Mouse (Mus musculus) forebrain, embryonic 10.5 days (tissue): ENCODE measurements around the gene Txndc2. TPM values are rescaled to one million over a fixed set of nuclear protein-coding genes. Genes with fewer than 3 reads are reported as not detected.

ENCODE experiments used
- DNase-seq: peaks from one replicate; pipeline ENCODE4 v3.0.0-alpha.2; 2017; ENCODE audit warnings: low spot score; ENCODE audit errors: extremely low spot score
- H3K27ac ChIP-seq: fragments of 300-500 bp; sonication (generic); 2 replicates; pipeline ENCODE4 v1.5.1; 2016; ENCODE audit warnings: mild to moderate bottlenecking
- H3K27me3 ChIP-seq: fragments of 300-500 bp; sonication (generic); 2 replicates; pipeline ENCODE4 v1.6.1; 2016; ENCODE audit warnings: mild to moderate bottlenecking; ENCODE audit not compliant: poor library complexity, severe bottlenecking
- H3K36me3 ChIP-seq: fragments of 300-500 bp; sonication (generic); replicated peaks from 2 replicates; pipeline ENCODE4 v1.6.1; 2016; ENCODE audit warnings: mild to moderate bottlenecking, moderate library complexity
- H3K4me1 ChIP-seq: fragments of 300-500 bp; sonication (generic); 2 replicates; pipeline ENCODE4 v1.6.1; 2016
- H3K4me3 ChIP-seq: fragments of 300-500 bp; sonication (generic); 2 replicates; pipeline ENCODE4 v1.5.1; 2016; ENCODE audit warnings: mild to moderate bottlenecking, moderate library complexity
- H3K9me3 ChIP-seq: fragments of 300-500 bp; sonication (generic); 2 replicates; pipeline ENCODE4 v1.6.1; 2016; ENCODE audit warnings: mild to moderate bottlenecking, moderate library complexity
- WGBS: fragments of 180-500 bp; shearing (Covaris S2); methylation state at CpG from one replicate; pipeline ENCODE4 v1.1.7; 2016; 5-methylcytosine and 5-hydroxymethylcytosine counted together
- polyA plus RNA-seq: library from polyadenylated mRNA; unstranded; fragments of >200 nt; fragmentation: Nextera tagmentation; extraction: Ambion mirVana; gene quantifications from 2 replicates; pipeline ENCODE4 v1.2.1, GENCODE M21; 2016

The Txndc2 gene
- polyA plus RNA-seq, 1 experiment from 2014 or later: not detected

- no peaks in the 10 kb centered on the region for H3K27me3 ChIP-seq
- no peak for DNase-seq
Observed at GRCm38 (mm10) chr17:65669061-65669460, 27.1 kb upstream of the Txndc2 start.

GRCm38 (mm10) chr17:65667792-65668191 lies 25.8 kb upstream of the Txndc2 start:
- no peaks in the 10 kb centered on the region for H3K27me3 ChIP-seq
- H3K27ac ChIP-seq: no peak overlapping the region
- H3K9me3 ChIP-seq: no peaks in the 10 kb centered on the region
- DNase-seq: no peak
- H3K4me1 ChIP-seq: no peaks in the 10 kb centered on the region
- WGBS: 92% methylated on average over 14 of the region's 14 CpGs
- H3K36me3 ChIP-seq: peaks cover 14% of the 10 kb centered on the region
- H3K4me3 ChIP-seq: no peak overlapping the region

More at GRCm38 (mm10) chr17:65669061-65669460, 27.1 kb upstream of the Txndc2 start:
- Histone ChIP-seq H3K36me3 (peaks cover 18% of the 10 kb centered on the region), H3K4me3 (no peak overlapping the region), H3K4me1 (no peaks in the 10 kb centered on the region), H3K9me3 (no peaks in the 10 kb centered on the region), H3K27ac (no peak overlapping the region)
- 90% methylated on average over 4 of the region's 4 CpGs for WGBS

GRCm38 (mm10) chr17:65666388-65667161 lies 24.6 kb upstream of the Txndc2 start:
- H3K4me1 ChIP-seq: no peaks in the 10 kb centered on the region
- no peak overlapping the region for H3K27ac ChIP-seq
- H3K4me3 ChIP-seq: no peak overlapping the region
- peaks cover 15% of the 10 kb centered on the region for H3K36me3 ChIP-seq
- WGBS: 87% methylated on average over 17 of the region's 17 CpGs
- DNase-seq: no peak
- H3K27me3 ChIP-seq: no peaks in the 10 kb centered on the region
- no peaks in the 10 kb centered on the region for H3K9me3 ChIP-seq

- H3K36me3 ChIP-seq: peaks cover 15% of the 10 kb centered on the region
- H3K4me1 ChIP-seq: no peaks in the 10 kb centered on the region
- H3K4me3 ChIP-seq: no peak overlapping the region
- WGBS: 92% methylated on average over 12 of the region's 12 CpGs
- no peaks in the 10 kb centered on the region for H3K27me3 ChIP-seq
- no peaks in the 10 kb centered on the region for H3K9me3 ChIP-seq
- DNase-seq: no peak
- H3K27ac ChIP-seq: no peak overlapping the region
Observed at GRCm38 (mm10) chr17:65665786-65666387, 23.9 kb upstream of the Txndc2 start.

GRCm38 (mm10) chr17:65663329-65664078 lies 21.5 kb upstream of the Txndc2 start:
- Histone ChIP-seq H3K36me3 (peaks cover 15% of the 10 kb centered on the region), H3K4me3 (no peak overlapping the region), H3K27me3 (no peaks in the 10 kb centered on the region), H3K9me3 (no peaks in the 10 kb centered on the region), H3K4me1 (no peaks in the 10 kb centered on the region), H3K27ac (no peak overlapping the region)
- no peak for DNase-seq
- WGBS: 83% methylated on average over 14 of the region's 14 CpGs

GRCm38 (mm10) chr17:65662662-65663061 lies 20.7 kb upstream of the Txndc2 start:
- no peaks in the 10 kb centered on the region for H3K9me3 ChIP-seq
- H3K27ac ChIP-seq: no peak overlapping the region
- H3K36me3 ChIP-seq: peaks cover 15% of the 10 kb centered on the region
- no peak overlapping the region for H3K4me3 ChIP-seq
- H3K27me3 ChIP-seq: no peaks in the 10 kb centered on the region
- 89% methylated on average over 3 of the region's 3 CpGs for WGBS
- H3K4me1 ChIP-seq: no peaks in the 10 kb centered on the region
- DNase-seq: no peak

GRCm38 (mm10) chr17:65658416-65658815 lies 16.4 kb upstream of the Txndc2 start:
- no peak for DNase-seq
- 0 out of 2 replicates have a peak, but pooled peaks cover 4% of the 10 kb centered on the region for H3K36me3 ChIP-seq
- H3K9me3 ChIP-seq: no peaks in the 10 kb centered on the region
- H3K4me1 ChIP-seq: no peaks in the 10 kb centered on the region
- 95% methylated on average over 2 of the region's 2 CpGs for WGBS
- no peak overlapping the region for H3K27ac ChIP-seq
- no peak overlapping the region for H3K4me3 ChIP-seq
- H3K27me3 ChIP-seq: no peaks in the 10 kb centered on the region

GRCm38 (mm10) chr17:65657958-65658357 lies 16.0 kb upstream of the Txndc2 start:
- Histone ChIP-seq H3K27ac (no peak overlapping the region), H3K4me1 (no peaks in the 10 kb centered on the region), H3K36me3 (0 out of 2 replicates have a peak, but pooled peaks cover 7% of the 10 kb centered on the region), H3K4me3 (no peak overlapping the region), H3K27me3 (no peaks in the 10 kb centered on the region), H3K9me3 (no peaks in the 10 kb centered on the region)
- 94% methylated on average over 9 of the region's 9 CpGs for WGBS
- no peak for DNase-seq

- no peak for DNase-seq
- H3K27me3 ChIP-seq: no peaks in the 10 kb centered on the region
- H3K4me1 ChIP-seq: no peaks in the 10 kb centered on the region
- H3K4me3 ChIP-seq: no peak overlapping the region
- no peak overlapping the region for H3K27ac ChIP-seq
- WGBS: 90% methylated on average over 6 of the region's 6 CpGs
- H3K36me3 ChIP-seq: peaks cover 15% of the 10 kb centered on the region
- H3K9me3 ChIP-seq: no peaks in the 10 kb centered on the region
Observed at GRCm38 (mm10) chr17:65656731-65657130, 14.8 kb upstream of the Txndc2 start.

GRCm38 (mm10) chr17:65656076-65656475 lies 14.1 kb upstream of the Txndc2 start:
- WGBS: 93% methylated on average over 8 of the region's 8 CpGs
- Histone ChIP-seq H3K27me3 (no peaks in the 10 kb centered on the region), H3K27ac (no peak overlapping the region), H3K4me3 (no peak overlapping the region), H3K36me3 (peaks cover 20% of the 10 kb centered on the region), H3K4me1 (no peaks in the 10 kb centered on the region), H3K9me3 (no peaks in the 10 kb centered on the region)
- no peak for DNase-seq

GRCm38 (mm10) chr17:65655608-65656007 lies 13.6 kb upstream of the Txndc2 start:
- Histone ChIP-seq H3K27me3 (no peaks in the 10 kb centered on the region), H3K4me1 (no peaks in the 10 kb centered on the region), H3K4me3 (no peak overlapping the region), H3K27ac (no peak overlapping the region), H3K9me3 (no peaks in the 10 kb centered on the region), H3K36me3 (peaks cover 20% of the 10 kb centered on the region)
- DNase-seq: no peak
- 87% methylated on average over 4 of the region's 4 CpGs for WGBS

- WGBS: 90% methylated on average over 6 of the region's 6 CpGs
- Histone ChIP-seq H3K27ac (no peak overlapping the region), H3K9me3 (no peaks in the 10 kb centered on the region), H3K36me3 (peaks cover 20% of the 10 kb centered on the region), H3K27me3 (no peaks in the 10 kb centered on the region), H3K4me1 (peaks cover 16% of the 10 kb centered on the region; the same call in 1 of the 2 replicates), H3K4me3 (no peak overlapping the region)
- no peak for DNase-seq
Observed at GRCm38 (mm10) chr17:65650598-65650997, 8.6 kb upstream of the Txndc2 start.

GRCm38 (mm10) chr17:65649175-65649493 lies 7.2 kb upstream of the Txndc2 start:
- 83% methylated on average over 2 of the region's 2 CpGs for WGBS
- H3K36me3 ChIP-seq: peaks cover 20% of the 10 kb centered on the region
- H3K27me3 ChIP-seq: no peaks in the 10 kb centered on the region
- no peak overlapping the region for H3K4me3 ChIP-seq
- H3K27ac ChIP-seq: no peak overlapping the region
- no peaks in the 10 kb centered on the region for H3K9me3 ChIP-seq
- DNase-seq: no peak
- H3K4me1 ChIP-seq: peaks cover 16% of the 10 kb centered on the region; the same call in 1 of the 2 replicates
